Mouse (Mus musculus) heart, embryonic 13.5 days (tissue): ENCODE data around the gene Dusp5. TPM values are rescaled to one million over a fixed set of nuclear protein-coding genes. Genes with fewer than 3 reads are reported as not detected.

ENCODE experiments used
- ATAC-seq: fragments of 200-750 bp; cut with Nextera tagmentation; 2 replicates; pipeline ENCODE4 v1.8.0; 2017; ENCODE audit warnings: moderate TSS enrichment; ENCODE audit not compliant: insufficient number of reproducible peaks, low FRiP score, low TSS enrichment; ENCODE audit errors: extremely low read depth
- H3K27ac ChIP-seq: fragments of 300-500 bp; sonication (generic); replicated peaks from 2 replicates; pipeline ENCODE4 v1.5.1; 2015; ENCODE audit warnings: moderate library complexity, mild to moderate bottlenecking, inconsistent platforms
- H3K27me3 ChIP-seq: fragments of 300-500 bp; sonication (generic); replicated peaks from 2 replicates; pipeline ENCODE4 v1.6.1; 2015; ENCODE audit warnings: mild to moderate bottlenecking, inconsistent platforms
- H3K36me3 ChIP-seq: fragments of 300-500 bp; sonication (generic); 2 replicates; pipeline ENCODE4 v1.6.1; 2015; ENCODE audit warnings: mild to moderate bottlenecking, inconsistent platforms
- H3K4me1 ChIP-seq: fragments of 300-500 bp; sonication (generic); 2 replicates; pipeline ENCODE4 v1.6.1; 2015; ENCODE audit warnings: inconsistent platforms
- H3K4me2 ChIP-seq: fragments of 300-500 bp; sonication (generic); 2 replicates; pipeline ENCODE4 v1.6.1; 2015; ENCODE audit warnings: inconsistent platforms, mild to moderate bottlenecking, moderate library complexity
- H3K4me3 ChIP-seq: fragments of 300-500 bp; sonication (generic); 2 replicates; pipeline ENCODE4 v1.5.1; 2015; ENCODE audit warnings: moderate library complexity, mild to moderate bottlenecking, inconsistent platforms
- H3K9ac ChIP-seq: fragments of 300-500 bp; sonication (generic); 2 replicates; pipeline ENCODE4 v1.6.1; 2015; ENCODE audit warnings: inconsistent platforms, mild to moderate bottlenecking, moderate library complexity
- H3K9me3 ChIP-seq: fragments of 300-500 bp; sonication (generic); 2 replicates; pipeline ENCODE4 v1.6.1; 2016; ENCODE audit warnings: inconsistent platforms
- WGBS: fragments of 180-500 bp; shearing (Covaris S2); methylation state at CpG from one replicate; pipeline ENCODE4 v1.1.7; 2015; ENCODE audit warnings: mixed read lengths; 5-methylcytosine and 5-hydroxymethylcytosine counted together
- polyA plus RNA-seq: library from polyadenylated mRNA; unstranded; fragments of >200 nt; fragmentation: Nextera tagmentation; extraction: Ambion mirVana; gene quantifications from 2 replicates; pipeline ENCODE4 v1.2.1, GENCODE M21; 2015

The Dusp5 gene
- polyA plus RNA-seq, 1 experiment from 2014 or later: 7.8 TPM

- Histone ChIP-seq H3K27me3 (no peaks in the 10 kb centered on the region), H3K4me1 (peaks cover 45% of the 10 kb centered on the region), H3K9ac (no peak overlapping the region), H3K4me2 (no peak overlapping the region), H3K4me3 (no peak overlapping the region), H3K27ac (no peak overlapping the region), H3K36me3 (peaks cover 39% of the 10 kb centered on the region), H3K9me3 (no peaks in the 10 kb centered on the region)
- no peak for ATAC-seq
- WGBS: 80% methylated on average over 15 of the region's 15 CpGs
These were observed 5.1 kb downstream of the Dusp5 start for GRCm38 (mm10) chr19:53533810-53534601.

GRCm38 (mm10) chr19:53534757-53535410 is 6.0 kb downstream of the Dusp5 start:
- no peak overlapping the region for H3K27ac ChIP-seq
- 74% methylated on average over 7 of the region's 7 CpGs for WGBS
- no peaks in the 10 kb centered on the region for H3K9me3 ChIP-seq
- H3K4me1 ChIP-seq: peaks cover 43% of the 10 kb centered on the region
- H3K27me3 ChIP-seq: no peaks in the 10 kb centered on the region
- H3K36me3 ChIP-seq: peaks cover 41% of the 10 kb centered on the region
- H3K4me3 ChIP-seq: no peak overlapping the region
- no peak overlapping the region for H3K4me2 ChIP-seq
- no peak overlapping the region for H3K9ac ChIP-seq
- no peak for ATAC-seq

GRCm38 (mm10) chr19:53535421-53535820 is 6.5 kb downstream of the Dusp5 start:
- no peaks in the 10 kb centered on the region for H3K9me3 ChIP-seq
- H3K9ac ChIP-seq: no peak overlapping the region
- no peak for ATAC-seq
- 72% methylated on average over 6 of the region's 6 CpGs for WGBS
- H3K36me3 ChIP-seq: peaks cover 44% of the 10 kb centered on the region
- H3K4me3 ChIP-seq: no peak overlapping the region
- no peak overlapping the region for H3K4me2 ChIP-seq
- no peak overlapping the region for H3K27ac ChIP-seq
- H3K27me3 ChIP-seq: no peaks in the 10 kb centered on the region
- peaks cover 38% of the 10 kb centered on the region for H3K4me1 ChIP-seq

GRCm38 (mm10) chr19:53536251-53536650 is 7.3 kb downstream of the Dusp5 start:
- Histone ChIP-seq H3K27ac (no peak overlapping the region), H3K27me3 (no peaks in the 10 kb centered on the region), H3K9ac (no peak overlapping the region), H3K9me3 (no peaks in the 10 kb centered on the region), H3K4me3 (no peak overlapping the region), H3K36me3 (peaks cover 52% of the 10 kb centered on the region), H3K4me2 (no peak overlapping the region), H3K4me1 (peaks cover 29% of the 10 kb centered on the region)
- ATAC-seq: no peak
- 81% methylated on average over 6 of the region's 6 CpGs for WGBS

GRCm38 (mm10) chr19:53536731-53537666 is 8.1 kb downstream of the Dusp5 start:
- Histone ChIP-seq H3K4me3 (no peak overlapping the region), H3K4me2 (no peak overlapping the region), H3K27ac (no peak overlapping the region), H3K36me3 (peaks cover 60% of the 10 kb centered on the region), H3K4me1 (peaks cover 22% of the 10 kb centered on the region), H3K9me3 (no peaks in the 10 kb centered on the region), H3K9ac (no peak overlapping the region), H3K27me3 (no peaks in the 10 kb centered on the region)
- no peak for ATAC-seq
- 79% methylated on average over 17 of the region's 17 CpGs for WGBS

- Histone ChIP-seq H3K27me3 (no peaks in the 10 kb centered on the region), H3K27ac (no peak overlapping the region), H3K4me1 (peaks cover 13% of the 10 kb centered on the region), H3K4me3 (no peak overlapping the region), H3K9me3 (no peaks in the 10 kb centered on the region), H3K36me3 (peaks cover 70% of the 10 kb centered on the region), H3K9ac (no peak overlapping the region), H3K4me2 (no peak overlapping the region)
- 61% methylated on average over 11 of the region's 11 CpGs for WGBS
- ATAC-seq: no peak
These were observed 9.1 kb downstream of the Dusp5 start for GRCm38 (mm10) chr19:53538024-53538423.

- no peak for ATAC-seq
- no peak overlapping the region for H3K4me3 ChIP-seq
- H3K36me3 ChIP-seq: peaks cover 73% of the 10 kb centered on the region
- H3K27me3 ChIP-seq: no peaks in the 10 kb centered on the region
- no peaks in the 10 kb centered on the region for H3K9me3 ChIP-seq
- WGBS: 58% methylated on average over 5 of the region's 5 CpGs
- no peak overlapping the region for H3K27ac ChIP-seq
- H3K4me2 ChIP-seq: no peak overlapping the region
- H3K9ac ChIP-seq: no peak overlapping the region
- H3K4me1 ChIP-seq: peaks cover 13% of the 10 kb centered on the region
These were observed 9.9 kb downstream of the Dusp5 start for GRCm38 (mm10) chr19:53538796-53539195.

GRCm38 (mm10) chr19:53539296-53539695 is 10.4 kb downstream of the Dusp5 start:
- Histone ChIP-seq H3K9ac (no peak overlapping the region), H3K9me3 (no peaks in the 10 kb centered on the region), H3K4me1 (peaks cover 13% of the 10 kb centered on the region), H3K4me3 (no peak overlapping the region), H3K27ac (no peak overlapping the region), H3K4me2 (no peak overlapping the region), H3K36me3 (peaks cover 68% of the 10 kb centered on the region), H3K27me3 (no peaks in the 10 kb centered on the region)
- ATAC-seq: no peak
- WGBS: 72% methylated on average over 3 of the region's 3 CpGs

GRCm38 (mm10) chr19:53543602-53544001 is 14.7 kb downstream of the Dusp5 start:
- Histone ChIP-seq H3K4me2 (no peak overlapping the region), H3K4me3 (no peak overlapping the region), H3K27me3 (no peaks in the 10 kb centered on the region), H3K9ac (no peak overlapping the region), H3K36me3 (peaks cover 40% of the 10 kb centered on the region), H3K9me3 (no peaks in the 10 kb centered on the region), H3K27ac (no peak overlapping the region), H3K4me1 (peaks cover 8% of the 10 kb centered on the region)
- 27% methylated on average over 3 of the region's 5 CpGs for WGBS
- no peak for ATAC-seq

- Histone ChIP-seq H3K27ac (no peak overlapping the region), H3K4me2 (no peak overlapping the region), H3K9ac (no peak overlapping the region), H3K36me3 (peaks cover 33% of the 10 kb centered on the region), H3K4me1 (no peaks in the 10 kb centered on the region), H3K9me3 (no peaks in the 10 kb centered on the region), H3K27me3 (no peaks in the 10 kb centered on the region), H3K4me3 (no peak overlapping the region)
- ATAC-seq: no peak
- WGBS: 56% methylated on average over 4 of the region's 4 CpGs
These were observed 16.1 kb downstream of the Dusp5 start for GRCm38 (mm10) chr19:53544923-53545561.

GRCm38 (mm10) chr19:53547597-53547996 is 18.7 kb downstream of the Dusp5 start:
- H3K4me1 ChIP-seq: peaks cover 9% of the 10 kb centered on the region; the same call in 1 of the 2 replicates
- H3K9me3 ChIP-seq: no peaks in the 10 kb centered on the region
- no peak overlapping the region for H3K4me2 ChIP-seq
- H3K9ac ChIP-seq: no peak overlapping the region
- no peak overlapping the region for H3K4me3 ChIP-seq
- peaks cover 8% of the 10 kb centered on the region for H3K36me3 ChIP-seq
- H3K27ac ChIP-seq: no peak overlapping the region
- 63% methylated on average over 8 of the region's 8 CpGs for WGBS
- no peaks in the 10 kb centered on the region for H3K27me3 ChIP-seq
- ATAC-seq: no peak
